Mouse (Mus musculus) stomach, postnatal 0 days (tissue): Measurements from ENCODE around the gene Gm13030.

Experiments used
- CTCF ChIP-seq: IDR thresholded peaks from 2 replicates; pipeline ENCODE4 v1.5.1; 2016; ENCODE audit warnings: antibody characterized with exemption, low read depth, mild to moderate bottlenecking, moderate library complexity
- EP300 ChIP-seq: optimal IDR thresholded peaks from 2 replicates; pipeline ENCODE3; 2016; ENCODE audit warnings: antibody characterized with exemption

DNA sequence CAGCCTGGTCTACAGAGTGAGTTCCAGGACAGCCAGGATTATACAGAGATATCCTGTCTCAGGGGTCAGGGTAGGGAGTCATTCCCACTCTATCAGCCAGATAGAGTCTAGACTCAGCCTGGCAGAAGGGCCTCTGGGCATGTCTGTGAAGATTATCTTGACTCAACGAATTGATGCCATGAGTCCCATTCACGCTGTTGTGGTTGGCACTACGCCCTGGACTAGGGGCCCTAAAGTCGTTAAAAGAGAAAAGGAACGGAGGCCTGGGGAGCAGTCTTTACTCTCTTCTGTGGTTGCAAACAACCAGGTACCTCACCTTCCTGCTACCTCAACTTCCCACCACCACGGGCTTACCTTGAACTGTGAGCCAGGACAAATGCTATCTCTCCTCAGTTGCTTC lies 34.0 kb downstream of the Gm13030 start:
- no peak for TF ChIP-seq CTCF
- TF ChIP-seq EP300, result no peak
